Mouse (Mus musculus) kidney, adult 2 months (tissue): ENCODE results near the gene Slc25a43.

Experiments
- CTCF ChIP-seq: fragments of 200-500 bp; conservative IDR thresholded peaks from 2 replicates; pipeline ENCODE4 v1.5.1; 2011; ENCODE audit warnings: low read depth, mild to moderate bottlenecking, control low read depth, low read length, moderate library complexity, mixed read lengths; ENCODE audit not compliant: insufficient read depth, insufficient read length
- POLR2A ChIP-seq: fragments of 200-500 bp; IDR thresholded peaks from one replicate; pipeline ENCODE4 v1.6.1; 2011; ENCODE audit warnings: low read depth, low read length, control low read depth

DNA sequence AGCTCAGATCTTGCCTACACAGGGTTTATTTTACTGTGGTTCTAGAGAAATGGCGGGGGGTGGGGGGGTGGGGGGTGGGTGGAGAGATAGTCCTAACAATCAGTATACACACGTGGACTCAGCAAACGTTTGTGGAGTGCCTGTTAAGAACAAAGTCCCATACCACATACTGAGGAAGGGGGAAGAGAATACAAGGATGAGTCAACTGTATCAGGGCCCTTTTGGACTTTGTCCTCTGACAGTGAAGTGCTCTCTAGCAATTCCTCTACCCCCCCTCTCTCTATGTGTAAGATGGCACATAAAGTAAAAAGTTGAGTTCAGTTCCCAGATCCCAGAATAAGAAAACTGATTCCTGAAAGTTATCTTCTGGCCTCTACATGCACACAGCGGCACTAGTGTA lies 76.1 kb downstream of the Slc25a43 start:
- no peak for TF ChIP-seq CTCF
- no peak for TF ChIP-seq POLR2A
